Mouse (Mus musculus) MEL (cell line): Measurements from ENCODE around the gene Il24.
A peak's percentile ranks its signal among the peaks of the same experiment; 100 is the strongest.

ENCODE experiments used
- CHD2 ChIP-seq: IDR thresholded peaks from 2 replicates; pipeline ENCODE4 v1.6.1; 2011; ENCODE audit warnings: low read length, improper control_type of control experiment
- CTCF ChIP-seq, 3 experiments: IDR thresholded peaks in 2 of 3; conservative IDR thresholded peaks in 1 of 3; 2 replicates each; pipeline ENCODE4 v1.5.1; 2011 to 2012; ENCODE audit warnings: low read length in 3 of 3, low read depth in 2 of 3, mild to moderate bottlenecking in 2 of 3, improper control_type of control experiment in 1 of 3, inconsistent platforms in 1 of 3, mixed read lengths in 1 of 3, moderate library complexity in 1 of 3; ENCODE audit not compliant: control insufficient read depth in 1 of 3, insufficient read depth in 1 of 3, poor library complexity in 1 of 3, severe bottlenecking in 1 of 3
- E2F4 ChIP-seq: IDR thresholded peaks from 2 replicates; pipeline ENCODE4 v1.6.1; 2011; ENCODE audit warnings: low read depth, low read length, improper control_type of control experiment, borderline replicate concordance
- GATA1 ChIP-seq: IDR thresholded peaks from 2 replicates; pipeline ENCODE4 v1.6.1; 2011; ENCODE audit warnings: low read depth, low read length, improper control_type of control experiment
- MAX ChIP-seq: IDR thresholded peaks from 2 replicates; pipeline ENCODE4 v1.6.1; 2011; ENCODE audit warnings: low read length, improper control_type of control experiment
- MXI1 ChIP-seq: IDR thresholded peaks from 2 replicates; pipeline ENCODE4 v1.6.1; 2011; ENCODE audit warnings: mild to moderate bottlenecking, low read depth, low read length, improper control_type of control experiment
- NELFE ChIP-seq: IDR thresholded peaks from 2 replicates; pipeline ENCODE4 v1.6.1; 2011; ENCODE audit warnings: low read depth, low read length, improper control_type of control experiment
- POLR2A ChIP-seq, 2 experiments: IDR thresholded peaks; 2 replicates each; pipeline ENCODE4 v1.6.1; 2011 to 2012; ENCODE audit warnings: low read length in 2 of 2, mild to moderate bottlenecking in 2 of 2, control low read depth in 1 of 2, improper control_type of control experiment in 1 of 2, low read depth in 1 of 2, moderate library complexity in 1 of 2; ENCODE audit not compliant: control insufficient read depth in 1 of 2, insufficient read depth in 1 of 2, poor library complexity in 1 of 2
- POLR2AphosphoS2 ChIP-seq: IDR thresholded peaks from 2 replicates; pipeline ENCODE4 v1.6.1; 2011; ENCODE audit warnings: low read length, improper control_type of control experiment
- RAD21 ChIP-seq: IDR thresholded peaks from 2 replicates; pipeline ENCODE4 v1.6.1; 2011; ENCODE audit warnings: mild to moderate bottlenecking, low read depth, low read length, improper control_type of control experiment
- RCOR1 ChIP-seq: IDR thresholded peaks from 2 replicates; pipeline ENCODE4 v1.6.1; 2012; ENCODE audit warnings: low read depth, mild to moderate bottlenecking, inconsistent platforms, low read length, improper control_type of control experiment
- USF1 ChIP-seq: IDR thresholded peaks from 2 replicates; pipeline ENCODE4 v1.6.1; 2014; ENCODE audit warnings: low read depth, mild to moderate bottlenecking, inconsistent platforms, low read length, improper control_type of control experiment, moderate library complexity
- ZC3H11A ChIP-seq: IDR thresholded peaks from 2 replicates; pipeline ENCODE4 v1.6.1; 2012; ENCODE audit warnings: low read depth, mild to moderate bottlenecking, inconsistent platforms, low read length, improper control_type of control experiment

DNA sequence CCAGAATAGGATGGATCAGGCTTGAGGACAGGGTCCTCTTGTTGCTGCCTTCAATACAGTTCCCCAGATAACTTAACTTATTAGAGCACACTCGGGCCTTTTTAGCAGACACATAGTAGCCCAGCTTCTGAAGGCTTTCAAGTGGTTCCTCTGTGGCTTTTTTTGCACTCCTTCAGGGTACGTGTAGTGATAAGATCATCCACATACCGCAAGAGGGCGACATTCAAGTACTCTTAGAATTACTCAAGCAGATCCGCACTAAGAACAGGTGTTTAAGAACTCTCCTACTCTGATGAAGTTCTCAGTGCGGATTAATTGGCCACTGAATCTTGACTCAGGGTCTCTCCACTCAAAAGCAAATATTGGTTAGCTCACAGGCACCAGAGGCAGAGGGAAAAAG lies 49.0 kb downstream of the Il24 start:
- TF ChIP-seq MAX (no peak), GATA1 (peak; percentile 71), USF1 (no peak), CHD2 (no peak), CTCF (IDR thresholded peaks at IDR 0.05 in 2 of 3, conservative IDR thresholded peaks at IDR 0.05 in 1 of 3; ENCODE audit: control insufficient read depth in 1 of 3, insufficient read depth in 1 of 3, low read depth in 2 of 3, low read length in 3 of 3, poor library complexity in 1 of 3, severe bottlenecking in 1 of 3) (peak in 2 of 3 experiments; percentile 42 to 59; a peak in 3 of 6 replicates), RCOR1 (no peak), POLR2AphosphoS2 (no peak), POLR2A (IDR thresholded peaks at IDR 0.05; ENCODE audit: control insufficient read depth in 1 of 2, insufficient read depth in 1 of 2, low read depth in 1 of 2, low read length in 2 of 2, poor library complexity in 1 of 2) (no peak), NELFE (no peak), RAD21 (peak; percentile 35), MXI1 (no peak), ZC3H11A (no peak), E2F4 (no peak)
